Mouse (Mus musculus) G1E-ER4 (cell line): ENCODE measurements around the gene Mcoln2. TPM values are rescaled to one million over a fixed set of nuclear protein-coding genes. Genes with fewer than 3 reads are reported as not detected.

Experiments used
- GATA1 ChIP-seq: IDR thresholded peaks from one replicate; pipeline ENCODE4 v1.8.0; 2012; ENCODE audit warnings: low read length, inconsistent platforms
- polyA plus RNA-seq: library from polyadenylated mRNA; stranded (reverse); fragments of >175 nt; gene quantifications from 2 replicates; pipeline ENCODE4 v1.2.3, GENCODE M21; 2012

The Mcoln2 gene
- polyA plus RNA-seq, 1 experiment, result not detected

DNA sequence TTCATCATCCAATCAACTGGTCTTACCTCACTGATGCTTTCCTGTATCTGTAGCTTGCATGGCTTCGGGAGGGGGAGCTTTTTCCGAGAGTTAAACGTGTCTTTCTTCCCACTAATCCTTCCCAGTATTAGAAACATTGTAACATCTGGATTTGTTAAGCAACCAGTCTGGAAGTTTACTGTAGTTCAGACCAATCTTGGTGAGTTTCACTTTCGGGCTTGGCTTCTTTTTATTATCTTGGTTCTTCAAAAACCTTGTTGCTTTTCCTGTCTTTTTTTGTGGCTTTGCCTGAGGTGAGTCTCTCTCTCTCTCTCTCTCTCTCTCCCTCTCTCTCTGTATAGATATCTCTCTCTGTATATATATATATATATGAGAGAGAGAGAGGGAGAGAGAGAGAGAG lies 8.4 kb downstream of the Mcoln2 start:
- TF ChIP-seq GATA1, result no peak

DNA sequence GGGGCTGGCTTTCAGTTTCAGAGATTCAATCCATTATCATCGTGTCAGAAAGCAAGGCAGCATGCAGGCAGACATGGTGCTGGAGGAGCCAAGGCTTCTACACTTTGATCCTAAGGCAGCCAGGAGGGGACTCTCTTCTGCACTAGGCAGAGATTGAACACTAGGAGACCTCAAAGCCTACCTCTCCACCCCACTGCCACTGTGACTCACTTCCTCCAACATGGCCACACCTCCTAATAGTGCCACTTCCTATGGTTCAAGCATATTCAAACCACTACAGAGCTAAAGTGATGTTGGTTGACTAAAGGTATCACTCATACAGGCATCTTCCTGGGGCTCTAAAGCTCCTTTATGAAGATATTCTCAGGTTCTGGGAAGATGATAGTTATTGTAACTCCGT lies 9.7 kb downstream of the Mcoln2 start:
- no peak for TF ChIP-seq GATA1

DNA sequence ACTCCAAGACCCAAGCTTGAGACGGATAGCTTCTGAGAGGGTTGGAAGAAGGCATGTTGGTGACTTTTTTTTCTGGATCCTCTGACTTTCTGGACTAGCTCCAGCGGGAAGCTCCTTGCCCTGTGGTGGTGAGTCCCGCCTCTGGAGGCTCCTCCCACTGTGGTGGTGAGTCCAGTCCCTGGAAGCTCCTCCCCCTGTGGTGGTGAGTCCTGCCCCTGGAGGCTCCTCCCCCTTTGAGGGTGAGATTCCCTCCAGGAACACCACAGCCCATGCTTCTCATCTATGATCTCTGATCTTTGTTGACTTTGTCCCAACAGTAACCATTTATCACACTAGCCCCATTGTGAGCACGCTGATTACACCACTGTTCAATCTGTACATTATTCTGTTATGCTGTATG lies 12.6 kb downstream of the Mcoln2 start:
- TF ChIP-seq GATA1, result no peak

DNA sequence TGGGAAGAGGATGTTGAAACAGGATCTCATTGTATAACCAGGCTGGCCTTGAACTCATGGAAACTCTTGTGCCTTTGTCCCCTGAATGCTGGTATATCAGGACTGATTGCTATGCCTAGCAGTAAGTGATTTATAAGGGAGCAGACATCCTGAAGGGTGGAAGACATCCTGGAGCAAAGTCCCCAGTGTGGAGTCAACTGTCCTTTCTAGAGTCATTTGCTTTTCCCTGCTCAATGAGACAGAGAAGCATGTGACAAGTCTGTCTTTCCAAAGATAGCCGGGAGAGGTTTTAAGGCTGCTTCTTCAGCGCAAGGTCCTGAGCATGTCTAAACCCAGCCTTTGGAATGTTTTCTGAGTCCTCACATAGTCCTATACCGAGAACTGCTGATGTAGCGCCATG lies 19.7 kb downstream of the Mcoln2 start:
- no peak for TF ChIP-seq GATA1

DNA sequence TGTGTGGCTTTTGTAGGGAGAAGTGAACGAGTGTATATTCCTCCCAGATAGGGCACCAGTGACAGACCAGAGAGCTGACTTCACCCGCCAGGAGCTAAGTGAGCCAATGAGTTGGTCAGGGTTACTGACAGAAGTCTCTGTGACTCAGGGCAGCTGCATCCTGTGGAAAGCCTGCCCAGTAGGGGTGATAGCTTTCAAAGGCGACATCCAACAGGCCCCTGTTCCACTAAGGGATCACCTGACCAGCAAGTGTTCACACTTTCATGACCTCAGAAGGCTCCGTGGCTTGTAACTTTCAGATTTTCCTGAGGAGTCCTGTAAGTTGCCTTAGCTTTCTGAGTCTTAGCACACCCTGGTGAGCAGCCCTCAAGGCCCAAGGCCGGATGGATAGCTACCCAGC lies 23.4 kb downstream of the Mcoln2 start:
- no peak for TF ChIP-seq GATA1

DNA sequence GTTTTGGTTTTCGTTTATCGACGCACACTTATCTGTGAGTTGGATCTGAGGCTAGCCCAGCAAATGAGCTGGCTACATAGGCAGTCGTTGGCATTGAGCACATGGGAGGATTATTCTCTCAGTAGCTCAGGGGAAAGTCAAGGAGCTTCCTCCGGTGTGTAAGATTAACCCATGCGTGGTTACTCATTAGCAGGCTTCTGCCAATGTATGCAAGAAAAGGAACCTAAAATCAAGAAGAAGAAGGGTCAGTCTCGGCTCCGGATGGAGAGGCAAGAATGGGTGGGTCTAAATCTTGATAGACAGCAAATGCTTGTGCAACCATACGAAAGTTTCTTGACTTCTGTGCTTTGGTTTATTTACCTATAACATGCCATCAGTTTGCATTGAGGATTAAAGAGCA lies 24.6 kb downstream of the Mcoln2 start:
- TF ChIP-seq GATA1, result no peak

DNA sequence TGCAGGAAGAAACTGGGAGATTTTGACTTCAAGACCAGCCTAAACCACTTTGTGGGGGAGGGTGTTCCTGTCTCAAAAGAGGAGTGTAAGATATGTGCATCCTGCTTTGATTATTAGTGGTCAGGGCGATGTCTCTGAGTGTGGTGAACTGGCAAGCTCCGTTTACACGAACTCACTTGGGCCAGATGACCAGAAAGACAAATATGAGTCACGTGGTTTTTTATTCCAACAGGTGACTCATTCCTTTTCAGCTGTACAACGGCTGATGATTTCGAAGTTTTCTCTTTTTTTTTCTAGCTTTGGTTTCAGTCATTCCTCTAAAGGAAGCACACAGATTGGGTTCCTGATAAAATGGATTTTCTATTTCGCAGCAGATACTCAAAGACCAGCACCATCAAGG lies 27.7 kb downstream of the Mcoln2 start:
- TF ChIP-seq GATA1, result no peak

DNA sequence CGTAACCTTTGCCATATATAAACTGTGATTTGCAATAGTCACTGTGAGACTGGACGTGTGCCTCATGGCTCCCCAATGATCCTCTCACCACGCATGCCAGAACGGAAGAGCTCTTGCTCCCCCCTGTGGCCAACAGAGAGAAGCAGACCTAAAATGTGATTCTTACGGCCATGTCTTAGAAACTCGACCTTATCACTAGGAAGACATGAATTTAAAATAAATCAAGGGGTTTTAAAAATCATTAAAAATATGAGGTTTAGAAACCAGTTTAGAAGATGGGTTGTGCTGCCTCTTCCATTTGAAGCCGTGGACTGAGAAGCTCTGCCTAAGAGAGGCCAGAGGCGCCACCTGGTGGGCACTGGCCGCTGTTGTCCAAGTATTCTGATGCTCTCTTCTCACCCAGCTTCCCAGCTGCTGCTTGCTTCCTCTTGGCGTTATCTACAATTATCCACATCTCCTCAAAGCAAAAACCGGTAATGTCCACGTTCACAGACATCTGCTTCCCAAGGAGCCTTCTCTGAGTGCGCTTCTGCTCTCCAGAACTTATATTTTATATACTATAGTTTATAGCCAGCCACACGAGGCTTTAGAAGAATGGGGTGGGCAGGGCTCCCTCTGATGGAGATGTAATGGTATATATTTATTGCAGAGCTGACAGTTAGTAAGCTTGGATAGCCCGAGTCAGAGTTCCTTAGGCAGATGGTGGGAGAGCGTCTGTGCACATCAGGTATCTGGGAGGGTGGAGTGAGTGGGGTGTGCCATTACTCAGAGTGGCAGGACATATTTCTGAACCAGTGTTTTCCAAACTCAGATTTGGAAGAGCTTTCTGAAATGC lies 28.3 kb downstream of the Mcoln2 start:
- no peak for TF ChIP-seq GATA1

DNA sequence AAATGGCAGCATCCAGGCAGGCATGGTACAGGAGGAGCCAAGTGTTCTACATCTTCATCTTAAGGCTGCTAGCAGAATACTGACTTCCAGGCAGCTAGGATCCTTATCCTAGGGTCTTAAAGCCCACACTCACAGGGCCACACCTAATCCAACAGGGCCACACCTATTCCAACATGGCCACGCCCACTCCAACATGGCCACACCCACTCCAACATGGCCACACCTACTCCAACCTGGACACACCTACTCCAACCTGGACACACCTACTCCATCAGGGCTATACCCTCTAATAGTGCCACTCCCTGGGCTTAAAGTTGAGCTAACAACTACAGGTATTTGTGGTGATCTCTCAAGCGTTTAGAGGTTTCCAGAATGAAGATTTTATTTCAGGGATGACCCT lies 30.7 kb downstream of the Mcoln2 start:
- TF ChIP-seq GATA1, result no peak

DNA sequence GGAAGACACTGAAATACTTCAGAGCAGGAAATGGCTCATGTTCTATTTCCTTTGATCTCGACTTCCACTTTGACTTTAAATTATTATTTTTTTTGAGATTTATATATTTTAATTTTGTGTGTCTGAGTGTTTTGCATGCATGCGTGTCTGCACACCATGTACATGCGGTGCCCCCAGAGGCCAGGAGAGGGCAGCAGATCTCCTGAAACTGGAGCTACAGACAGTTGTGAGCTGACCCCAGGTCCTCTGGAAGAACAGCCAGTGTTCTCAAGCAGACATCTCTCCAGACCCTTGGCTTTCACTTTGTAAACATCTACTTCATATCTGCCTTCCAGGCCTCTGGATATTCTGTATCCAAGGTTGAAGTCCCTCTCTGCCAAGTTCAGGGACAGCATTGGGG lies 31.4 kb downstream of the Mcoln2 start:
- TF ChIP-seq GATA1, result no peak

DNA sequence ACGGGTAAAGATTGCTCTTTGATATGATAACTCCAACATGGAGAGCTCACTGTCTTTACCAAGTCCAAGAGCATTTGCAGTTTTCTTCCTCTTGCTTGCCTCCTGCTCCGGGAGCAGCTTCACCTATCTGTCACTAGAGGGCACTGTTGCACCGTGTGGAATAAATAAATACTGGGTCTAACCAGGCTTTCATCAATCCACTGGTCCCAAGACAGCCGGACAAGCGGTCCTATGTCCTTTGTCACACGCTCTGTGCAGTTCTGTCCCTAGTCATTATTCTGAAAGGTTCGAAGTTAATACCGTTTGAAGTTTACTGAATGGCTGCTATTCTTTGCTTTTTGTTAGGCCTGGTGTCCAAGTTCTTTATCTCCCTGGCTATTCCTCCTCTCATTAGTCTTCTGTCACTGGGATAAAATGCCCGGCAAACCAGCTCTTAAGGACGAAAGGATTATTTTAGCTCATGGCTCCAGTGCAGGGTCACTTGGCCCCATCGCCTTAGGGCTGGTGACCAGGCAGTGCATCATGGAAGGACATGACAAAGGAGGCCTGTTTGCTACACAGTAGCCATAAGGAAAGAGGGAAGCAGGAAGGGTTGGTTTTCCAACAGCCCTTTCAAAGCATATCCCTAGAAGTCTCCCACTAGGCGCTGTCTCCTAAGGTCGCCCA lies 35.5 kb downstream of the Mcoln2 start:
- no peak for TF ChIP-seq GATA1

DNA sequence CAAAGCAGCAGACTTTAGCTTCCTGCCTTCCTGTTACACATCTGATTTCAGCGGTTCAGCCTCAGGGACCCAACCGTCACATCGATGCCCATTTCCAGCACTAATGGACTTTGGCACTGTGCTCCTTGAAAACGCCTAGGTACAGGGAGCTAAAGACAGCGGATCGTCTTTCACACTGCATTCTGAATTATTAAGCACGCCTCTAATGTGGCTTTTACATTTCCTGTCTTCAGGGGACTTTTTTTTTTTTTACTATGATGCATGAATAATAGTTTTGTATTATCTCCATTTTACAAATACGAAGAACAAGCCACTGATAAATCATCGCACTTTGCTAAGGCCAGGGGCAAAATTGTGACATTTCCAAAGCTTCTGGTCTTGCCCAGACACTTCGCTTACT lies 36.4 kb downstream of the Mcoln2 start:
- TF ChIP-seq GATA1, result no peak

DNA sequence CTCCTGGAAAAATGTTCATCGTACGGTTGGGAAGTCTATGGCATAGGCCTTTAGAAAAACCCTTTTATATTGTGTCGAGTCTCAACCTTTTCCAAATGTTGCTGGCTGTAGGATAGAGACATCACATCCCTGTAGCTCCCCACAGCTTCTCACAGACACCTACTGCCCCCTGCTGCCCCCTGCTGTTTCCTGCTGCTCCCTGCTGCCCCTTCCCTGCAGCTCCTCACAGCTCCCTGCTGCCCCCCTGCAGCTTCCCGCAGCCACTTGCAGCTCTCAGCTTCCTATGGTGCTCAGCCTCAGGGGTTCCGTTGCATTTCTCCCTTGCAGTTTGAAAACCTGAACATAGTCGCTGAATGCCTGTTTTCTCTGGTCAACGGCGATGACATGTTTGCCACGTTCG lies 40.3 kb downstream of the Mcoln2 start:
- TF ChIP-seq GATA1, result no peak

DNA sequence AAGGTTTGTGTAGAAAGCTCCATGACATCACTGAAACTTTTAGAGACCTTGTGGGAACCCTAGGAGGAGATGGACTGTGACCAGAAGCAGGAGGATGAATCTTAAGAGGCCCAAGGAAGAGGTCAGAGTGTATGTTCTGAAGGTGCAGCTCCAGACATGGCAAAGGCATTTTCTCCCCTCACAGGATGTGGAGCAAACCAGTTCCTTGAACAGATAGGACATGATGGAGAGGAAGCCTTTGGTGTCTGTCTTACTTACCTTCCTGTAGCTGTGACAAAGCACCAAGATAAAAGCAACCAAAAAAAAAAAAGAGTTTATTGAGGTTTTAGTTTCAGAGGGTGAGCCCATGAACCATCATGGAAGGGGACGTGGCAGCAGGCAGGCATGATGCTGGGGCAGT lies 42.9 kb downstream of the Mcoln2 start:
- no peak for TF ChIP-seq GATA1

DNA sequence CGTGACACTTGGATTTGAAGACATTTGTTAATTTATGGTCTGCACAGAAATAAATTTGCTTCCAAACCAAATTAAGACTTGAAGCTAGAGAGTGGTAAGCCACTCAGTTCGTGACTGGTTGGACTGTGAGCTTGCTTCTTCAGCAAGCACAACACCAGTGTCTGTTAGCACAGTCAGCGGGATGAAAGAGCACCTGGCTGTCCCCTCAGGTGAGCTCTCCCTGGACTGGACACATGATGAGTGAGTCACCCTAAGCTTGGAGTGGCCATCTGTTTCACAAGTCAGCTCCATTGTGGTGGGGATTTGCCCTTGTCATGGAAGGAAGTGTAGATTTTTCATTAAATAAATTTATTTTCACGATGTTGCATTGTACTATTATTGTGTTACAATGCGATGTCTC lies 45.5 kb downstream of the Mcoln2 start:
- TF ChIP-seq GATA1, result no peak

DNA sequence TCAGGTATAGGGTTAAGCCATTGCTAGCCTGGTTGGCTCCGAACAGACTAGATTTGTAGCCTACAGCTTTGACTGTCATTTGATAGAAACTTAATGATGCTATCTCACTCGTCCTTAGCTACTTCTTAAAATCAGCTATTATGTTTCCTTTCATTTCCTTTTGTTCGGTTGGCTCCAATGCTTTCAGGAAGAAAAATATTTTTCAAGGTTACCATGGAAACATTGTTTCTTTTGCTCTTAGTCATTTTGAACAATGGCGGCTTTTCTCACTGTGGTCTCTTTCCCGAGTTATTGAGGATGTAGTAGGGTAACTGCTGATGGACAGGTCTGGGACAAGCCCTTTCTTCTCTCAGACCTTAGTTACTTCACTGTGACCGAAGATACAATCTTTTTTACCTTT lies 46.7 kb downstream of the Mcoln2 start:
- TF ChIP-seq GATA1, result no peak

DNA sequence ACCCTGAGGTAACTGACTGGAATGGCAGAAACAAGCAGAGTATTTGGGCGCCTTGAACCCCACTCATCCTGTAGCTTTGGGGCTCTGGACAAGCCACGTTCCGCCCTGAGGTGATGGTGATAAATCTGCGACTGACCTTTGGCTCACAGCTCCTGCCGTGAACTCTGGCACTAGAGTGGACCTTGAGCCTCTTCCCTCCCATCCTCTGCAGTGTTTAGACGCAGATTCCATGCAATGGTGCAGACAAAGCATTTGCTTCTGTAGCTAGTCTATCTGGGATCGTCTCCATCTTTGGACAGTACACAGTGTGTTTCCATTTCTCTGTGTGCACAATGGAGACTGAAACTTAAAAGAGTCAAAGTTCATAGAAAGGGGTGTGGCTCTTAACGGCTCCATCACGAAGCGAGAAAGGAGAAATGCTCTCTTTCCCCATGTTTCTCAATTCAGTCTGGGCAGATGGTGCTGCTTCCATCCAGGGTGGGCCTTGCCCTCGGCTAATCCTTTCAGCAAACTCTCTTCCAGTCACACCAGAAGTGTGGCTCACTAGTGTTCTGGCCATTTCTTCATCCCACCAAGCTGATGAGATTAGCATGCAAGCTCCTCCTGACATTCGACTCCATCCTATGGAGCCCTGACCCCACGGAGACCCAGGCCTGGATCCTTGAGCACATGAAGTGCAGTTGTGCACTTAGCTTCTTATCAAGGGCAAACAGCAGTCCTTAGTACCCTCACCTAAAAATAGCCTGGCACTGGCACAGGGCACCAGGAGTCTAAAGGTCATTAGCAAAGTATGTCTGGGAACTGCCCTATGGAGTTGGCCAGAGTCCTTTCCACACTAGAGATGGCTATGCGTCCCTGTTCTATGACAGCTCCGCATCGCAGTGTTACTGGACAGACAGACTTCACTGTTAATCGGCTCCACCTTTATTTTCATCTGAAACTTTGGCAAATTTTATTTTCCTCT lies 47.4 kb downstream of the Mcoln2 start:
- TF ChIP-seq GATA1, result no peak
